Mouse (Mus musculus): Measurements from ENCODE around the gene Pjvk.

DNA sequence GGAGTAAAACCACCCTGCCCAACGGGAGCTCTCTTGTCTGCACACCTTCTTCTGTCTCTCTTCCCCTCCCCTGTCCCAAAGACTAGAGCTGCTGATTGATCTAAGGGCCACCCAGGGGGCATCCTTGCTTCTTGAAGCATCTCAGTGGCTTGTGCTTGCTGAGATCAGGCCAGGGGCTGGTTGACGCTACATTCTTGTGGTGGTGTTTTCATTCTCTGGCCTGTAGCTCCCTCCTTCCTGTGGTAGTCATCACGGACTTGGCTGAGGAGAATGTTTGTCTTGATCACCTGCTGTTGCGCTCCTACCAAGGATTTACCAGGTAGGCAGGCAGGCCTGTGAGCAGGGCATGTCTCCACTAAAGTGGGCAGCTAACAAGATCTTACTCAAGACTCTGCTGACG, 54.5 kb downstream of the Pjvk start:
- no peak for TF ChIP-seq CTCF (IDR thresholded peaks at IDR 0.05; ENCODE audit: extremely low read depth, insufficient read length, insufficient replicate concordance, low read depth, low read length)
- TF ChIP-seq POLR2A (IDR thresholded peaks at IDR 0.05; ENCODE audit: low read depth, low read length), result no peak

Data from small intestine, adult 2 months (tissue).